Mouse (Mus musculus) heart, embryonic 12.5 days (tissue): ENCODE data around the gene Casz1. TPM values are rescaled to one million over a fixed set of nuclear protein-coding genes. Genes with fewer than 3 reads are reported as not detected.

Experiments used
- ATAC-seq: fragments of 200-750 bp; cut with Nextera tagmentation; 2 replicates; pipeline ENCODE4 v1.8.0; 2017; ENCODE audit warnings: moderate TSS enrichment, moderate library complexity; ENCODE audit not compliant: insufficient number of reproducible peaks, low FRiP score
- H3K27ac ChIP-seq: fragments of 300-500 bp; sonication (generic); 2 replicates; pipeline ENCODE4 v1.5.1; 2016; ENCODE audit warnings: mild to moderate bottlenecking, moderate library complexity; ENCODE audit not compliant: poor library complexity, severe bottlenecking
- H3K27me3 ChIP-seq: fragments of 300-500 bp; sonication (generic); replicated peaks from 2 replicates; pipeline ENCODE4 v1.6.1; 2016; ENCODE audit warnings: mild to moderate bottlenecking, moderate library complexity
- H3K36me3 ChIP-seq: fragments of 300-500 bp; sonication (generic); 2 replicates; pipeline ENCODE4 v1.6.1; 2016; ENCODE audit warnings: mild to moderate bottlenecking, moderate library complexity
- H3K4me1 ChIP-seq: fragments of 300-500 bp; sonication (generic); replicated peaks from 2 replicates; pipeline ENCODE4 v1.6.1; 2016; ENCODE audit warnings: mild to moderate bottlenecking
- H3K4me2 ChIP-seq: fragments of 300-500 bp; sonication (generic); 2 replicates; pipeline ENCODE4 v1.6.1; 2016; ENCODE audit warnings: mild to moderate bottlenecking, moderate library complexity
- H3K4me3 ChIP-seq: fragments of 300-500 bp; sonication (generic); 2 replicates; pipeline ENCODE4 v1.5.1; 2016; ENCODE audit warnings: mild to moderate bottlenecking
- H3K9ac ChIP-seq: fragments of 300-500 bp; sonication (generic); 2 replicates; pipeline ENCODE4 v1.6.1; 2016; ENCODE audit warnings: mild to moderate bottlenecking, moderate library complexity
- H3K9me3 ChIP-seq: fragments of 300-500 bp; sonication (generic); replicated peaks from 2 replicates; pipeline ENCODE4 v1.6.1; 2016; ENCODE audit warnings: mild to moderate bottlenecking, moderate library complexity
- WGBS: fragments of 180-500 bp; shearing (Covaris S2); methylation state at CpG from one replicate; pipeline ENCODE4 v1.1.7; 2016; 5-methylcytosine and 5-hydroxymethylcytosine counted together
- polyA plus RNA-seq: library from polyadenylated mRNA; unstranded; fragments of >200 nt; fragmentation: Nextera tagmentation; extraction: Ambion mirVana; gene quantifications from 2 replicates; pipeline ENCODE4 v1.2.1, GENCODE M21; 2016

Gene Casz1
- polyA plus RNA-seq, result 23.6 and 26.1 TPM in 2 replicates

GRCm38 (mm10) chr4:148804137-148804779 lies at the start of gene Casz1:
Casz1 (plus strand) TSS chr4:148804429.
- WGBS, result under 1% methylated on average over 68 of the region's 68 CpGs
- peaks cover 27% of the 10 kb centered on the region for H3K4me1 ChIP-seq
- H3K36me3 ChIP-seq, result no peaks in the 10 kb centered on the region
- peak within 1 kb of the TSS; percentile 97 for H3K27ac ChIP-seq
- no peaks in the 10 kb centered on the region for H3K9me3 ChIP-seq
- peak; percentile 79 for ATAC-seq
- 0 out of 2 replicates have a peak, but pooled peaks cover 7% of the 10 kb centered on the region for H3K27me3 ChIP-seq
- H3K9ac ChIP-seq, result peak within 1 kb of the TSS; percentile 88
- peak within 1 kb of the TSS; percentile 77 for H3K4me2 ChIP-seq
- peak within 1 kb of the TSS; percentile 80 for H3K4me3 ChIP-seq

GRCm38 (mm10) chr4:148758863-148759262 lies 45.4 kb upstream of the Casz1 start:
- ATAC-seq, result no peak
- Histone ChIP-seq H3K27me3 (no peaks in the 10 kb centered on the region), H3K36me3 (no peaks in the 10 kb centered on the region), H3K9me3 (no peaks in the 10 kb centered on the region), H3K4me1 (peaks cover 6% of the 10 kb centered on the region), H3K4me2 (no peak overlapping the region), H3K4me3 (no peak overlapping the region), H3K27ac (no peak overlapping the region), H3K9ac (no peak overlapping the region)
- WGBS, result 42% methylated on average over 4 of the region's 4 CpGs

- H3K4me1 ChIP-seq, result no peaks in the 10 kb centered on the region
- WGBS, result 89% methylated on average over 7 of the region's 7 CpGs
- H3K27ac ChIP-seq, result no peak overlapping the region
- no peak overlapping the region for H3K4me2 ChIP-seq
- no peak overlapping the region for H3K9ac ChIP-seq
- no peaks in the 10 kb centered on the region for H3K9me3 ChIP-seq
- no peak overlapping the region for H3K4me3 ChIP-seq
- no peaks in the 10 kb centered on the region for H3K27me3 ChIP-seq
- ATAC-seq, result no peak
- no peaks in the 10 kb centered on the region for H3K36me3 ChIP-seq
These were observed 44.1 kb upstream of the Casz1 start for GRCm38 (mm10) chr4:148760152-148760551.

GRCm38 (mm10) chr4:148766021-148766775 lies 38.0 kb upstream of the Casz1 start:
- no peak for ATAC-seq
- Histone ChIP-seq H3K4me2 (no peak overlapping the region), H3K27ac (no peak overlapping the region), H3K9me3 (no peaks in the 10 kb centered on the region), H3K9ac (no peak overlapping the region), H3K36me3 (no peaks in the 10 kb centered on the region), H3K4me3 (no peak overlapping the region), H3K4me1 (peaks cover 20% of the 10 kb centered on the region), H3K27me3 (peaks cover 17% of the 10 kb centered on the region)
- 74% methylated on average over 21 of the region's 21 CpGs for WGBS

- WGBS, result 43% methylated on average over 8 of the region's 8 CpGs
These were observed 36.4 kb upstream of the Casz1 start for GRCm38 (mm10) chr4:148767655-148768305.

GRCm38 (mm10) chr4:148768649-148769048 lies 35.6 kb upstream of the Casz1 start:
- Histone ChIP-seq H3K4me1 (peaks cover 34% of the 10 kb centered on the region), H3K36me3 (no peaks in the 10 kb centered on the region), H3K4me2 (no peak overlapping the region), H3K9ac (no peak overlapping the region), H3K27ac (no peak overlapping the region), H3K4me3 (no peak overlapping the region), H3K9me3 (no peaks in the 10 kb centered on the region), H3K27me3 (peaks cover 35% of the 10 kb centered on the region)
- 66% methylated on average over 10 of the region's 10 CpGs for WGBS
- ATAC-seq, result no peak

More at GRCm38 (mm10) chr4:148767655-148768305, 36.4 kb upstream of the Casz1 start:
- Histone ChIP-seq H3K4me3 (no peak overlapping the region), H3K4me2 (no peak overlapping the region), H3K27ac (no peak overlapping the region), H3K9me3 (no peaks in the 10 kb centered on the region), H3K9ac (no peak overlapping the region), H3K36me3 (no peaks in the 10 kb centered on the region), H3K27me3 (peaks cover 30% of the 10 kb centered on the region), H3K4me1 (peaks cover 31% of the 10 kb centered on the region)
- ATAC-seq, result no peak

GRCm38 (mm10) chr4:148770582-148771408 lies 33.4 kb upstream of the Casz1 start:
- H3K27ac ChIP-seq, result no peak overlapping the region
- peaks cover 35% of the 10 kb centered on the region for H3K27me3 ChIP-seq
- H3K9me3 ChIP-seq, result no peaks in the 10 kb centered on the region
- no peaks in the 10 kb centered on the region for H3K36me3 ChIP-seq
- no peak overlapping the region for H3K4me3 ChIP-seq
- WGBS, result 19% methylated on average over 21 of the region's 21 CpGs
- H3K4me1 ChIP-seq, result peaks cover 38% of the 10 kb centered on the region
- no peak for ATAC-seq
- H3K9ac ChIP-seq, result peak overlapping the region; percentile 41; the same call in 1 of the 2 replicates
- H3K4me2 ChIP-seq, result 0 out of 2 replicates have a peak overlapping the region, but pooled peaks have one; percentile 3

GRCm38 (mm10) chr4:148771409-148771929 lies 32.8 kb upstream of the Casz1 start:
- Histone ChIP-seq H3K27ac (no peak overlapping the region), H3K4me1 (peaks cover 38% of the 10 kb centered on the region), H3K4me2 (peak overlapping the region; percentile 42), H3K9ac (no peak overlapping the region), H3K9me3 (no peaks in the 10 kb centered on the region), H3K4me3 (no peak overlapping the region), H3K27me3 (peaks cover 35% of the 10 kb centered on the region), H3K36me3 (no peaks in the 10 kb centered on the region)
- no peak for ATAC-seq
- 10% methylated on average over 14 of the region's 14 CpGs for WGBS

- H3K4me2 ChIP-seq, result no peak overlapping the region
These were observed 31.6 kb upstream of the Casz1 start for GRCm38 (mm10) chr4:148772658-148773057.

GRCm38 (mm10) chr4:148774036-148774435 lies 30.2 kb upstream of the Casz1 start:
- 64% methylated on average over 6 of the region's 6 CpGs for WGBS
- H3K9ac ChIP-seq, result no peak overlapping the region
- no peaks in the 10 kb centered on the region for H3K9me3 ChIP-seq
- no peaks in the 10 kb centered on the region for H3K36me3 ChIP-seq
- no peak for ATAC-seq
- no peak overlapping the region for H3K4me3 ChIP-seq
- peaks cover 35% of the 10 kb centered on the region for H3K27me3 ChIP-seq
- H3K27ac ChIP-seq, result no peak overlapping the region
- no peak overlapping the region for H3K4me2 ChIP-seq
- H3K4me1 ChIP-seq, result peaks cover 38% of the 10 kb centered on the region

More at GRCm38 (mm10) chr4:148772658-148773057, 31.6 kb upstream of the Casz1 start:
- 40% methylated on average over 6 of the region's 6 CpGs for WGBS
- no peak overlapping the region for H3K9ac ChIP-seq
- H3K9me3 ChIP-seq, result no peaks in the 10 kb centered on the region
- peaks cover 35% of the 10 kb centered on the region for H3K27me3 ChIP-seq
- no peak overlapping the region for H3K4me3 ChIP-seq
- no peaks in the 10 kb centered on the region for H3K36me3 ChIP-seq
- H3K27ac ChIP-seq, result no peak overlapping the region
- H3K4me1 ChIP-seq, result peaks cover 38% of the 10 kb centered on the region
- no peak for ATAC-seq
